ENCODE assay signal across 8 mouse cellular contexts in the genomic region with DNA sequence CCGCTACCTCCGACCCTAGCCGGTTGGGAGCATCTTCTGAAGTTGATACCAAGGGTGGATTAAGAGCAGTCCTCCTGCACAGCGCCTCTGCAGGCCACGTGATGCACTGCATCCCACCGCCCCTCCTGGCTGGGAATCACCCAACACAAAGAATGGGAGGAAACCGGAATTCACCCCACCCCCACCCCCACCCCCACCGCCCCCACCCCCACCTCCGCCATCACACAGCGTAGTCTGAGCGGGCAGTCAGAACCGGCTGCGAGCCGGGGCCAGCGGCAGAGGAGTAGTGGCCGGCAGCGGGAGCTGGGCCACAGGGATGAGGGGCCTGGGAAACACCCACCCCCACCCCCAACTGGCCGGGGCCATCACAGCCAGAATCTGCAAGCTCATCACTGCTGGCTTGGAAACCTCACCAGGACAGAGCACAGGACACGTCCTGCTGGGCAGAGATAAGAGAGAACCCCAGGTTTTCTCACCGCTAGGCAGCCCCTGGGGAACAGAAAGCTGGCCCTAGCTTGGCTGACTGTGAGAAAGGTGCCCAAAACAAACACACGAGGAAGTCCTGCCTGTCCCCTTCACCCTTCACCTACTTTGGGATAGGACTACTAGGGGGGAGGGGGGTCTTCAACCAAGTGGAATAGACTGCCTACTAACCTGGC.
A peak's percentile ranks its signal among the peaks of the same experiment; 100 is the strongest.
DNase-seq lines count a peak whose midpoint lies in the region; ATAC-seq and TF ChIP-seq lines count a peak whose summit lies in the region.

No protein-coding gene starts in this region.

- ATAC-seq in embryonic facial prominence, embryonic 14.5 days (ENCODE audit: low read depth) = peak; percentile 84
- peak; percentile 87 for ATAC-seq in heart, embryonic 11.5 days (replicated peaks; ENCODE audit: insufficient number of reproducible peaks, low FRiP score, low TSS enrichment)
- ATAC-seq in kidney, embryonic 14.5 days (ENCODE audit: low FRiP score, low TSS enrichment) = peak; percentile 64
- ATAC-seq in liver, postnatal 0 days = peak; percentile 75
- peak; percentile 79 for ATAC-seq in neural tube, embryonic 15.5 days (ENCODE audit: low FRiP score)

- 0 out of 2 replicates have a peak overlapping the region, but pooled peaks have one; percentile 39 for H3K27ac ChIP-seq in embryonic facial prominence, embryonic 14.5 days (replicated peaks; ENCODE audit: low read depth, low read length)
- peak overlapping the region; percentile 78 for H3K27ac ChIP-seq in heart, embryonic 11.5 days (ENCODE audit: low read depth, low read length)
- H3K27ac ChIP-seq in kidney, embryonic 14.5 days (ENCODE audit: low read depth, low read length) = peak overlapping the region; percentile 56; the same call in 1 of the 2 replicates
- no peak overlapping the region for H3K27ac ChIP-seq in liver, postnatal 0 days (ENCODE audit: low read depth)
- H3K27ac ChIP-seq in neural tube, embryonic 15.5 days (replicated peaks) = peak overlapping the region; percentile 37; the same call in 1 of the 2 replicates

- DNase-seq in urinary bladder, postnatal 14 days (ENCODE audit: low spot score) = peak; percentile 70
- no peak for DNase-seq in urinary bladder, postnatal 10 days (ENCODE audit: low spot score)
- DNase-seq in embryonic facial prominence, embryonic 14.5 days (ENCODE audit: low spot score) = peak; percentile 75
- peak; percentile 78 for DNase-seq in liver, postnatal 0 days
- peak; percentile 67 for DNase-seq in thymus, postnatal 14 days

- H3K9ac ChIP-seq in embryonic facial prominence, embryonic 14.5 days (ENCODE audit: low read depth, low read length) = peak overlapping the region; percentile 69
- peak overlapping the region; percentile 67 for H3K9ac ChIP-seq in heart, embryonic 11.5 days (ENCODE audit: low read depth, low read length)
- H3K9ac ChIP-seq in kidney, embryonic 14.5 days (ENCODE audit: low read depth, low read length) = peak overlapping the region; percentile 52
- H3K9ac ChIP-seq in liver, postnatal 0 days (replicated peaks) = no peak overlapping the region
- H3K9ac ChIP-seq in neural tube, embryonic 15.5 days (replicated peaks) = peak overlapping the region; percentile 38

- H3K27me3 ChIP-seq in embryonic facial prominence, embryonic 14.5 days (replicated peaks; ENCODE audit: control insufficient read depth, insufficient read depth, low read length) = 0 out of 2 replicates have a peak, but pooled peaks cover 9% of the 10 kb centered on the region
- no peaks in the 10 kb centered on the region for H3K27me3 ChIP-seq in heart, embryonic 11.5 days (ENCODE audit: control insufficient read depth, insufficient read depth, low read length)
- H3K27me3 ChIP-seq in kidney, embryonic 14.5 days (ENCODE audit: control insufficient read depth, insufficient read depth, low read length) = no peaks in the 10 kb centered on the region
- no peaks in the 10 kb centered on the region for H3K27me3 ChIP-seq in liver, postnatal 0 days (ENCODE audit: insufficient read depth, low read length)
- peaks cover 11% of the 10 kb centered on the region; the same call in 1 of the 2 replicates for H3K27me3 ChIP-seq in neural tube, embryonic 15.5 days (replicated peaks)

- peaks cover 15% of the 10 kb centered on the region for H3K4me1 ChIP-seq in embryonic facial prominence, embryonic 14.5 days (ENCODE audit: control insufficient read depth, insufficient read depth, low read length)
- peaks cover 27% of the 10 kb centered on the region for H3K4me1 ChIP-seq in heart, embryonic 11.5 days (ENCODE audit: control insufficient read depth, insufficient read depth, low read length)
- peaks cover 39% of the 10 kb centered on the region for H3K4me1 ChIP-seq in kidney, embryonic 14.5 days (ENCODE audit: control insufficient read depth, insufficient read depth, low read length)
- H3K4me1 ChIP-seq in liver, postnatal 0 days (ENCODE audit: insufficient read depth) = peaks cover 3% of the 10 kb centered on the region; the same call in 1 of the 2 replicates
- peaks cover 12% of the 10 kb centered on the region for H3K4me1 ChIP-seq in neural tube, embryonic 15.5 days

- H3K36me3 ChIP-seq in embryonic facial prominence, embryonic 14.5 days (ENCODE audit: control insufficient read depth, insufficient read depth, low read length) = no peaks in the 10 kb centered on the region
- H3K36me3 ChIP-seq in heart, embryonic 11.5 days (ENCODE audit: control insufficient read depth, insufficient read depth, low read length) = no peaks in the 10 kb centered on the region
- H3K36me3 ChIP-seq in kidney, embryonic 14.5 days (ENCODE audit: control insufficient read depth, insufficient read depth, low read length) = no peaks in the 10 kb centered on the region
- no peaks in the 10 kb centered on the region for H3K36me3 ChIP-seq in liver, postnatal 0 days (replicated peaks; ENCODE audit: insufficient read depth, low read length)
- H3K36me3 ChIP-seq in neural tube, embryonic 15.5 days = no peaks in the 10 kb centered on the region

- peak; percentile 76 for TF ChIP-seq CTCF in liver, postnatal 0 days (IDR thresholded peaks at IDR 0.05; ENCODE audit: low read depth)

- 3% methylated on average over 15 of the region's 21 CpGs for WGBS in embryonic facial prominence, embryonic 14.5 days
- WGBS in heart, embryonic 11.5 days (ENCODE audit: insufficient replicate concordance) = 2% methylated on average over 21 of the region's 21 CpGs
- WGBS in kidney, embryonic 14.5 days = 1% methylated on average over 21 of the region's 21 CpGs
- 5% methylated on average over 21 of the region's 21 CpGs for WGBS in liver, postnatal 0 days (ENCODE audit: insufficient replicate concordance)
- 2% methylated on average over 21 of the region's 21 CpGs for WGBS in neural tube, embryonic 15.5 days

- H3K4me3 ChIP-seq in embryonic facial prominence, embryonic 14.5 days (ENCODE audit: low read depth, low read length) = peak overlapping the region; percentile 32
- H3K4me3 ChIP-seq in heart, embryonic 11.5 days (ENCODE audit: low read depth, low read length) = peak overlapping the region; percentile 26
- H3K4me3 ChIP-seq in kidney, embryonic 14.5 days (ENCODE audit: low read length) = peak overlapping the region; percentile 24
- H3K4me3 ChIP-seq in liver, postnatal 0 days (ENCODE audit: low read depth, low read length) = no peak overlapping the region
- peak overlapping the region; percentile 39 for H3K4me3 ChIP-seq in neural tube, embryonic 15.5 days (replicated peaks)

- no peaks in the 10 kb centered on the region for H3K9me3 ChIP-seq in embryonic facial prominence, embryonic 14.5 days (ENCODE audit: control insufficient read depth, low read length)
- H3K9me3 ChIP-seq in heart, embryonic 11.5 days (replicated peaks; ENCODE audit: control insufficient read depth, low read length) = no peaks in the 10 kb centered on the region; the same call in 1 of the 2 replicates
- H3K9me3 ChIP-seq in kidney, embryonic 14.5 days (ENCODE audit: control insufficient read depth, low read length) = no peaks in the 10 kb centered on the region
- H3K9me3 ChIP-seq in liver, postnatal 0 days (ENCODE audit: low read length) = no peaks in the 10 kb centered on the region
- H3K9me3 ChIP-seq in neural tube, embryonic 15.5 days (replicated peaks) = no peaks in the 10 kb centered on the region

- no peak for TF ChIP-seq EP300 in liver, postnatal 0 days (IDR thresholded peaks at IDR 0.05; ENCODE audit: low read depth)

- peak overlapping the region; percentile 59 for H3K4me2 ChIP-seq in embryonic facial prominence, embryonic 14.5 days (ENCODE audit: low read depth, low read length)
- peak overlapping the region; percentile 67 for H3K4me2 ChIP-seq in heart, embryonic 11.5 days
- peak overlapping the region; percentile 41 for H3K4me2 ChIP-seq in kidney, embryonic 14.5 days (replicated peaks; ENCODE audit: low read depth, low read length)
- peak overlapping the region; percentile 55 for H3K4me2 ChIP-seq in liver, postnatal 0 days (ENCODE audit: low read depth, low read length)
- H3K4me2 ChIP-seq in neural tube, embryonic 15.5 days = peak overlapping the region; percentile 66
